Mouse (Mus musculus) testis, adult 10 weeks (tissue): ENCODE measurements around the gene G3bp1. TPM values are rescaled to one million over a fixed set of nuclear protein-coding genes. Genes with fewer than 3 reads are reported as not detected.

Experiments used
- polyA plus RNA-seq: library from polyadenylated mRNA; stranded (reverse); fragments of 350-450 nt; fragmentation: Illumina TruSeq; extraction: RNeasy Lipid Tissue Mini Kit (QIAGEN cat#74804); gene quantifications from one replicate; pipeline ENCODE4 v1.2.3, GENCODE M21; 2014; ENCODE audit warnings: low read depth, low replicate concordance

The G3bp1 gene
- polyA plus RNA-seq, result 13.0 TPM

GRCm38 (mm10) chr11:55469048-55469843 is at the start of gene G3bp1:
TSS of gene G3bp1 (plus strand) at chr11:55469685.

GRCm38 (mm10) chr11:55422978-55423377 is 46.5 kb upstream of the G3bp1 start, which contains the start of gene Sparc:
TSS of gene Sparc (minus strand) at chr11:55423183.

GRCm38 (mm10) chr11:55461019-55461645 is 8.4 kb upstream of the G3bp1 start, which contains the start of gene Atox1:
TSS of gene Atox1 (minus strand) at chr11:55461239.

Other genes starting within 250 kb of the G3bp1 start
- gene Fat2, start 133.1 kb upstream of the G3bp1 start, polyA plus RNA-seq, result 0.01 TPM
- 252 TPM for gene Sparc, start 46.5 kb upstream of the G3bp1 start, polyA plus RNA-seq
- 0.50 TPM for gene Atox1, start 8.4 kb upstream of the G3bp1 start, polyA plus RNA-seq
- not detected for gene Glra1, start 138.5 kb downstream of the G3bp1 start, polyA plus RNA-seq